Mouse (Mus musculus): ENCODE measurements around the gene Oasl1. TPM values are rescaled to one million over a fixed set of nuclear protein-coding genes. Genes with fewer than 3 reads are reported as not detected.
"Not testable (repeated sequence)": the region's sequence is repeated elsewhere in the genome, so short reads cannot be mapped to it uniquely, and the experiment has no call there.

The Oasl1 gene
- polyA plus RNA-seq, 1 experiment: 0.47 TPM

DNA sequence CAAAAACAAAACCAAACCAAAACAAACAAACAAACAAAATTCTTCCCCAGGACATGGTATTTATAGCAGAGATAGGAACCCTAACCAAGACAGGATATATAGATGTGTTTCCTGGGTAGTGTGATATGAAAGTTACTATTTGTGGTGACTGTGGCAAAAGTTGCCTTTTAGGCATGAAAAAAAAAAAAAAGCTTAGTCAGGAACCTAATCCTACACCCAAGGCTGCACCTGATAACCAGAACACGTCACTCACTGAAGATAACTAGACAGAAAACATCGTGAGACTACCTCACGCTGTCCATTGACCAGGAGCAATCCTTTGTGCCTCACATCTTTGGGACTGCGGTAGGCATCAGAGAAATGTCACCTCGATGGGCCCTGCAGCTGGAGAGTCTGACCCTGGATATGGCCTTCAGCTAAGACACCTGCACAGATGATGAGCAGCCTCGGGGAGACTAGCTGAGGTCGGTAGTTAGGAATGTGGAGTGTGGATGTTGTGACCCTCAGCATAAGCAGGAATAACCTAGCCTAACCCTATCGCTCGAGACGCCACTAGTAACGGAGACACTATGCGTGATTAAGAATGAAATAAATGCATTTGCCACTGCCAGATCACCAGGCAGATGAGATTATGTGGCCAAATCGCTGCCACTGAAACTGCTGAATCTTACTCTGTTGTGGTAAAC is 26.2 kb upstream of the Oasl1 start, which contains the start of gene Oasl2:
Gene Oasl2 (plus strand): TSS at position 249 of the 686 bp plus-strand sequence.
- H3K4me3 ChIP-seq (ENCODE audit: insufficient read depth, low read length): peak within 1 kb of the TSS; percentile 38
- peaks cover 6% of the 10 kb centered on the region for H3K4me1 ChIP-seq (ENCODE audit: control insufficient read depth, insufficient read depth, low read length)
- H3K27ac ChIP-seq (ENCODE audit: insufficient read depth, low read length): no peak within 1 kb of the TSS
- TF ChIP-seq CTCF (IDR thresholded peaks at IDR 0.05; ENCODE audit: borderline replicate concordance, insufficient read depth, low read length): no peak
- no peak for TF ChIP-seq POLR2A (IDR thresholded peaks at IDR 0.05; ENCODE audit: low read depth, low read length)

DNA sequence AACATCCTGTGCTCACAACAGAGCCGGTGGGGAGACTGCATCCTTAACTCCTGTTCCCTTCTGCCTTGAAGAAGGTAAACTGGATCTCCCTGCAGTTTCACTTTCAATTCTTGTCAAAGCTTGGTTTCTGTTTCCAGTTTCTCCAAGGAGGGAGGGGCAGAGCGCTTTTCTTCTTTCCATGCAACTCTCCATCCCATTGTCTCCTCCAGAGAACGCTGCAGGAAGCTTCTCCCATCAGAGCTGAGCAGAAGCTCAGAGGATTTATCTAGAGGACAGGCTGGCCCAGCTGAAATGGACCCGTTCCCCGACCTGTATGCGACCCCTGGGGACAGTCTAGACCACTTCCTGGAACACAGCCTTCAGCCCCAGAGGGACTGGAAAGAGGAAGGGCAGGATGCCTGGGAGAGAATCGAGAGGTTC is 25.7 kb upstream of the Oasl1 start:
- no peak for TF ChIP-seq CTCF (IDR thresholded peaks at IDR 0.05; ENCODE audit: borderline replicate concordance, insufficient read depth, low read length)
- no peak for TF ChIP-seq POLR2A (IDR thresholded peaks at IDR 0.05; ENCODE audit: low read depth, low read length)
- no peak overlapping the region for H3K27ac ChIP-seq (ENCODE audit: insufficient read depth, low read length)
- peak overlapping the region; percentile 38 for H3K4me3 ChIP-seq (ENCODE audit: insufficient read depth, low read length)
- H3K4me1 ChIP-seq (ENCODE audit: control insufficient read depth, insufficient read depth, low read length): peaks cover 6% of the 10 kb centered on the region

DNA sequence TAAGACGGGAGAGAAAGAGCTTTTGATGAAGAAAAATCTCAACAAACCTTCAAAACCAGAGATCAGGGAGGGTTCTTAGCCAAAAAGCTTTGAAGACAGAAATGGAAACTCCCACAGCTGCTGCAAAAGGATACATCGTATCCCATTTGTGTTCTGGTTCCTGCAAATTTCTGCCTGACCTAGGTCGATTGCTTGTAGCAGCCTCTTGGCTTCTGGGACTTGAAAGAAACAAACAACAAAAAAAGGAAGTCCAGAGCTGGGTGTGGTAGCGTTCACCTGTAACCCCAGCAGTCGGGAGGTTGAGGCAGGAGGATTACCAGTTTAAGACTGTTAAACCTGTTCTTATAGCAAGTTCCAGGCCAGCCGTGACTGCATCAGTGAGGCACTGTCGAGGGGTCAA is 24.2 kb upstream of the Oasl1 start:
- no peak for TF ChIP-seq POLR2A (IDR thresholded peaks at IDR 0.05; ENCODE audit: low read depth, low read length)
- no peak for TF ChIP-seq CTCF (IDR thresholded peaks at IDR 0.05; ENCODE audit: borderline replicate concordance, insufficient read depth, low read length)
- Histone ChIP-seq H3K4me1 (ENCODE audit: control insufficient read depth, insufficient read depth, low read length) (peaks cover 6% of the 10 kb centered on the region), H3K4me3 (ENCODE audit: insufficient read depth, low read length) (no peak overlapping the region), H3K27ac (ENCODE audit: insufficient read depth, low read length) (no peak overlapping the region)

DNA sequence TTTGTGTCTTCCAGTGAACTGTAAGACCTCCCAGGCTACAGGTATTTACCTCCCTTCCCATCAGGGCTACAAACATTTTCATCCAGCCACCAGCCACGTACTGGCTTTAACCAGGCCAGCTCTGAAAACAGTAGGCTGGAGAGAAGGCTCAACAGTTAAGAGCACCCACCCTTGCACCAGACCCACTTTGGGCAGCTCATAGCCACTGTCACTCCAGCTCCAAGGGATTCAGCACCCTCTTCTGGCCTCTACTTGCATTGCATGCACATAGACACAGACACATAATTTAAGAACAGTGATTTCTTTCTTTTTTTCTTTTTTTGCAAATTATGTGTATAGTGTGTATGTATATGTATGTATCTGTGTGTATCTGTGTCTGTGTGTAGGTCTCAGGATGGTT is 20.6 kb upstream of the Oasl1 start:
- Histone ChIP-seq H3K4me3 (ENCODE audit: insufficient read depth, low read length) (no peak overlapping the region), H3K27ac (ENCODE audit: insufficient read depth, low read length) (no peak overlapping the region), H3K4me1 (ENCODE audit: control insufficient read depth, insufficient read depth, low read length) (no peaks in the 10 kb centered on the region)
- peak; percentile 63; the same call in 1 of the 2 replicates for TF ChIP-seq CTCF (IDR thresholded peaks at IDR 0.05; ENCODE audit: borderline replicate concordance, insufficient read depth, low read length)
- TF ChIP-seq POLR2A (IDR thresholded peaks at IDR 0.05; ENCODE audit: low read depth, low read length): no peak

DNA sequence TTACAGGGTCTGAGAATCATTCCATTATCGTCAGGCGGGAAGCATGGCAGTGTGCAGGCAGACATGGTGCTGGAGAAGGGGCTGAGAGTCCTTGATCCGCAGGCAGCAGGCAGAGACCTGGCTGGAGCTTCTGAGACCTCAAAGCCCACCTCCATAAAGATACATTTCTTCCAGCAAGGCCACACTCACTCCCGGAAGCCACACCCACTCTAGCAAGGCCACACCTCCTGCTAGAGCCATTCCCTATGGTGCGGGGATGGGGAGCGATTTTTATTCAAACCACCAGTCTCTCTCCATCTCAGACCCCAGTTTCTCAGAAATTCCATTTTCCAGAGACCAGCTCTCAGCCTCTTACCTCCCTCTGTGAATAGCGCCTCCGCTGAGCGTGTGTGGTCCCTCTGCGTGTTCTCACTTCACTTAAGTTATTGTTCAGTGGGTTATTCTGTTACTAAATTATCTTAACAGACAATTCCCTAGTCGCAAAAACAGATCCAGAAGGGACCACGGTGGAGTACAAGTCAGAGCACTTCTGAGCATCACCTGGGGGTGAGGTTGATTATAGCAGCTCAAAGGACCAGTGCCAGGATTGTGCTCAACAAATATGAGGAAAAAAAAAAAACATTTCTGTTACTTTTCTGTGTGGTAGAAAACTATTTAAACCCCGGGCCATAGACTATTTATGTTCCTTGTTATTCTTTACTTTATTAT is 14.3 kb upstream of the Oasl1 start:
- TF ChIP-seq POLR2A (IDR thresholded peaks at IDR 0.05; ENCODE audit: low read depth, low read length) (no peak), CTCF (IDR thresholded peaks at IDR 0.05; ENCODE audit: borderline replicate concordance, insufficient read depth, low read length) (no peak)
- no peak overlapping the region for H3K27ac ChIP-seq (ENCODE audit: insufficient read depth, low read length)
- peaks cover 3% of the 10 kb centered on the region; the same call in 1 of the 2 replicates for H3K4me1 ChIP-seq (ENCODE audit: control insufficient read depth, insufficient read depth, low read length)
- H3K4me3 ChIP-seq (ENCODE audit: insufficient read depth, low read length): no peak overlapping the region

DNA sequence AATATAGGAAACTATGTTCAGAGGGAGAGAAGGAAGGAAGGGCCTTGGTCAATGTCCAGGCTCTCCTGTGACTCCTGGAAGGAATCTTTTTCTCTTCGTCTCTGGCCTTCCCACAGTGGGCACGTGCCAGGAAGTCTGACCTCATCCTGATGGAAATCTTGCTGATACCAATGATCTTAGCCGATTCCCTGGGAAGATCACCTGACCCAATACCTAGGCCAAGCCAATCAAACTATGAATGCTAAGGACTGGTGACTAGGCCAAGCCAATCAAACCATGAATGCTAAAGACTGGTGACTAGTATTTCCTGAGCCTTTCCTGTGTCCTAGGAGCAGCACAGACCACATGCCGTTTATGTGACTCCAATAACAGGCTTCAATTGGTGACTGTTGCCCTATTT is 9.4 kb upstream of the Oasl1 start:
- H3K27ac ChIP-seq (ENCODE audit: insufficient read depth, low read length): no peak overlapping the region
- peaks cover 3% of the 10 kb centered on the region; the same call in 1 of the 2 replicates for H3K4me1 ChIP-seq (ENCODE audit: control insufficient read depth, insufficient read depth, low read length)
- no peak for TF ChIP-seq POLR2A (IDR thresholded peaks at IDR 0.05; ENCODE audit: low read depth, low read length)
- no peak for TF ChIP-seq CTCF (IDR thresholded peaks at IDR 0.05; ENCODE audit: borderline replicate concordance, insufficient read depth, low read length)
- H3K4me3 ChIP-seq (ENCODE audit: insufficient read depth, low read length): no peak overlapping the region

DNA sequence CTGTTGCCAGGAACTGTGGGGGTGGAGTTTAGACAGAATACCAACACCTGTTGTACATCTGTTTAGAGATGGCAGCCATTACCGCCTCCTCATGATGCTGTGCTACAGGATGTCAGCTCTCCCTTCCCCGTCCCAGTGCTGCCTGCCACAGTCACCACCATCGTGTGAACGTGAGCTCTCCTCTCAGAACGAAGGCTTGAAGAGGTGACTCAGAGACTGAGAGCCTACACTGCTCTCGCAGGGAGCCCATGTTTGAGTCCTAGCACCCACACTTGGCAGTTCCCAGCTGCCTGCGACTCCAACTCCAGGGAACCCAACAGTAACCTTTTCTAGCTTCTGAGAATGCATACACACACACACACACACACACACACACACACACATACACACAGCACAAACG is 8.2 kb upstream of the Oasl1 start:
- TF ChIP-seq CTCF (IDR thresholded peaks at IDR 0.05; ENCODE audit: borderline replicate concordance, insufficient read depth, low read length): no peak
- TF ChIP-seq POLR2A (IDR thresholded peaks at IDR 0.05; ENCODE audit: low read depth, low read length): no peak
- Histone ChIP-seq H3K4me3 (ENCODE audit: insufficient read depth, low read length) (no peak overlapping the region), H3K27ac (ENCODE audit: insufficient read depth, low read length) (no peak overlapping the region), H3K4me1 (ENCODE audit: control insufficient read depth, insufficient read depth, low read length) (peaks cover 3% of the 10 kb centered on the region; the same call in 1 of the 2 replicates)

DNA sequence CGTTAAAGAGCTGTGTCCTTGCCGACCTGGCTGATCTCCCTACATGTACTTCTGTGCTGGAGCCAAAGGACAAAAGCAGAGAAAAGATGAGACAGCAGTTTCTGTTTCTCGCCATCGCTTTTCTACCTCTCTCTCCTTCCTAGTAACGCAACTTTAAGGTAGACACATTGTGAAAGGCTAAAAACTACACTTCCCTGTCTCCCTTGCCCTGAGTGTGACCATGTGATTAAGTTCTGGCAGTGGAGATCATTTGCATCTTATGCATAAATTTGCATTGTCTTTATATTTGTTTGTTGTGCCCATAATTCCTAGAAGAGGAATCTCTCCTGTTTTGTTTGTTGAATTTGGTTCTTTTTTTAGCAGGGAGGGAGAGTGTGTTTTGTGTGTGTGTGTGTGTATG is 7.2 kb upstream of the Oasl1 start:
- Histone ChIP-seq H3K4me1 (ENCODE audit: control insufficient read depth, insufficient read depth, low read length) (peaks cover 3% of the 10 kb centered on the region; the same call in 1 of the 2 replicates), H3K4me3 (ENCODE audit: insufficient read depth, low read length) (no peak overlapping the region), H3K27ac (ENCODE audit: insufficient read depth, low read length) (no peak overlapping the region)
- TF ChIP-seq CTCF (IDR thresholded peaks at IDR 0.05; ENCODE audit: borderline replicate concordance, insufficient read depth, low read length) (no peak), POLR2A (IDR thresholded peaks at IDR 0.05; ENCODE audit: low read depth, low read length) (no peak)

DNA sequence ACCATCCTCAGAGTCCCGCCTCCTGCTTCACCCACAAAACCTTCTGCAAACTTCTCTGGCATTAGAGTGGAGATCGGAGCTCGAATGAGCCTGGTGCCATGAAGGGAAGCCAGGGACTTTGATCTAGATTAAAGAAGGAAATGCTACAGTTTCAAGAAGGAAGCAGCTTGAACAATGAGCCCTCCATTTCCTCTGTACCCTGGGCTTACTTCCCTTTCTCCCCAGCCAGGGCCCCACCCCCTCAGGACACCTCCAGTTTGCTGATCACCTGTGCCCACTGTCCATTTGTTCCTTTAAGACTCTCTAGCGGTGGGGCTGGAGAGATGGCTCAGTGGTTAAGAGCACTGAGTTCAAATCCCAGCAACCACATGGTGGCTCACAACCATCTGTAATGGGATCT is 6.3 kb upstream of the Oasl1 start:
- Histone ChIP-seq H3K27ac (ENCODE audit: insufficient read depth, low read length) (no peak overlapping the region), H3K4me1 (ENCODE audit: control insufficient read depth, insufficient read depth, low read length) (peaks cover 1% of the 10 kb centered on the region; the same call in 1 of the 2 replicates), H3K4me3 (ENCODE audit: insufficient read depth, low read length) (no peak overlapping the region)
- TF ChIP-seq CTCF (IDR thresholded peaks at IDR 0.05; ENCODE audit: borderline replicate concordance, insufficient read depth, low read length) (no peak), POLR2A (IDR thresholded peaks at IDR 0.05; ENCODE audit: low read depth, low read length) (no peak)

DNA sequence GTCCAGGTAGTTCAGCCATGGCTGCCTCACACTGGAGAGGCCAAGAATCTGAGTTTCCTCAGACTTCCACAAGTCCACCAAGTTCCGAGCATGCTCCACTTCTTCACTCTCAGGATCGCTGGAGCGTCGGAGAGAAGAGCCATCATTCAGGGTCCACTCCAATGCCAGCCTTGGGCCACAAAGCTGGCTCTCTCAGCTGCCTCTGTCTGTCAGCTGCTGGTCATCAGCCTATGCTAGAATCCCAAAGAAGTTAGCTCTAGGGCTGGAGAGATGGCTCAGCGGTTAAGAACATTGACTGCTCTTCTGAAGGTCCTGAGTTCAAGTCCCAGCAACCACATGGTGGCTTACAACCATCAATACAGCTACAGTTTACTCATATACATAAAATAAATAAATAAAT is 5.7 kb upstream of the Oasl1 start:
- H3K4me1 ChIP-seq (ENCODE audit: control insufficient read depth, insufficient read depth, low read length); H3K4me3 ChIP-seq (ENCODE audit: insufficient read depth, low read length); H3K27ac ChIP-seq (ENCODE audit: insufficient read depth, low read length): not testable (repeated sequence)

Measured in embryonic fibroblast, embryonic 13.5 days (primary cell).